Mouse (Mus musculus): Measurements from ENCODE around the gene Ceacam14.

Ceacam14 gene

DNA sequence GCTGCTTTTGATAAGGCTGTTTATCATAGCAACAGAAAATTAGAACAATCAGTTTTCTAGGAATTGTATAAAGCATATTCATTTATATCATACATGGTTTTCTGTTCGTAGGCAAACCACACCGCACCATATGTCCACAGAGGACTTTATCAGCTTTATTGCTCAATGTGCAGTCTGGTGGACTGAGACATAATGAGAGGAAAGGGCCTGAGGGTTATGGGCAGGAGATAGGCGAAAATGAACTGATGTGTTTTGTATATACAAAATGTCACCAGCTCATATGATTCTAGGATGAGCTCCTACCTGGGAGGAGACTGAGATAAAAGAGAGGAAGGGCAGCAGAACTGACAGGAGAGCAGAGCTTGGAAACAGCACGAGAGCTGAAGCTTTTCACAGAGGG, at the start of gene Ceacam14:
Ceacam14 (plus strand) TSS at position 301 of the 400 bp plus-strand sequence.
- no peak for DNase-seq (ENCODE audit: low spot score)

All from urinary bladder, postnatal 14 days (tissue).